Mouse (Mus musculus) urinary bladder, postnatal 14 days (tissue): ENCODE measurements around the gene Siglec1.
"Not testable (repeated sequence)": the region's sequence is repeated elsewhere in the genome, so short reads cannot be mapped to it uniquely, and the experiment has no call there.

Source experiments
- DNase-seq: peaks from one replicate; pipeline ENCODE4 v3.0.0; 2021; ENCODE audit warnings: low spot score

Siglec1 gene

DNA sequence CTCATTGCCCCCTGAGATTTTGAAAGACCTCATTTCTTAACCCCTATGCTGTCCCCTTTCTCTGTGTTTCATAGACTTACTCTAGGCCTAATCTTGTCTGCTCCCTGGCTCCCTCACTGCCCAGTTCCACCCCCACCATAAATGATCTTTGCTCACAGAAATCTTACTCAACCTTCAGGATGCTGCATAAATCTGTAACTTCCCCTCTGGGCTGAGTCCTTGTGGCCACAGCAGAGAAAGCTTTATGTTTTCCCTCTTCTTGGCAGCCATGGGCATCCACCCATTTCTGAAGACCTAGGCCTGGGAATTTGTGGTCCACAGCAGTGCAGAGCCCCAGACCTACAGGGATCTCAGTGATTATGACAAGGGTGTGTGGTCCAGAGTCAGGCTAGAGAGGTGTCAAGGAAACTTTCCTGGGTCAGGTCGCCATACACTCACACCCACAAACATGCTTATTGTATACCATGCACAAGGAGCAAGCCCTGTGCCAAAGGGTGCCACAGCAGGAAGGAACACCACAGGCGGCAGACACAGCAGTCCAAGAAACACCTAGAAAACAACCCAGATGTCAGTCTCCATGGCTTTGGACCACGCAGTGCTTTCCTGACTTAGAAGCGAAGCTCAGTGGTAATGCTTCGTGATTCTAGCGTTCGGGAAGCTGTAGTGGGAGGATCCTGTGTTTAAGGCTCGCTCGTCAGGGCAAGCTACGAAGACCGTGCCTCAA lies at the start of gene Siglec1:
Gene Siglec1, minus strand, starts transcription at position 99 of the 724 bp plus-strand sequence.
- DNase-seq, result no peak

DNA sequence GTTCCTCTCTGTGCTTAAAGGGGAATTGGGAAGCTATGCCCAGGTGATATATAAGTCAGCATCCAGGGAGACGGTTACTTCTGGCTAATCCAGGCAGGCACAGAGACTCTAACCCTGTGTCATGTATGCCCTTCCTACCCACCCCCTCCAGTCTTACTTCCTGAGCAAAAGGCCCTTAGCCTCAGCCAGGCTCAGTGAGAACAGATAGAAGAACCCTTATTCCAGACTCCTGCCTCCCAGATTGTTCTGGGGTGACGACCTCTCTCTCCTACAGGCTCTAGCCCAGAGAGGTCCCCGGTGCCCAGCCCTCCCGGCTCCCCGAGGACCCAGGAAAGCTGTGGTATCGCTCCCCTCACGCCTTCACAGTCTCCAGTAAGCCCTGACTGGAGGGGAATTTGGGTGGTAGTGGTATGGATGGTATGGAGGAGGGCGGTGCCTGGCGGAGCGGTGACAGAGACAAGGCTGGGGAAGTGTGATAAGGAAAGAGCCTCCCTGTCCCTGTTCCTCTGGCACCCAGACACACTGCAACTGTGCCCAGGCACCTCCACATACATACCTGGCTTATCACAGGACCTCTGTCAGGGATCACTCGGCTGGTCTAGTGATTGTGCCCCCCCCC lies 49.1 kb upstream of the Siglec1 start:
- peak; percentile 1 for DNase-seq

DNA sequence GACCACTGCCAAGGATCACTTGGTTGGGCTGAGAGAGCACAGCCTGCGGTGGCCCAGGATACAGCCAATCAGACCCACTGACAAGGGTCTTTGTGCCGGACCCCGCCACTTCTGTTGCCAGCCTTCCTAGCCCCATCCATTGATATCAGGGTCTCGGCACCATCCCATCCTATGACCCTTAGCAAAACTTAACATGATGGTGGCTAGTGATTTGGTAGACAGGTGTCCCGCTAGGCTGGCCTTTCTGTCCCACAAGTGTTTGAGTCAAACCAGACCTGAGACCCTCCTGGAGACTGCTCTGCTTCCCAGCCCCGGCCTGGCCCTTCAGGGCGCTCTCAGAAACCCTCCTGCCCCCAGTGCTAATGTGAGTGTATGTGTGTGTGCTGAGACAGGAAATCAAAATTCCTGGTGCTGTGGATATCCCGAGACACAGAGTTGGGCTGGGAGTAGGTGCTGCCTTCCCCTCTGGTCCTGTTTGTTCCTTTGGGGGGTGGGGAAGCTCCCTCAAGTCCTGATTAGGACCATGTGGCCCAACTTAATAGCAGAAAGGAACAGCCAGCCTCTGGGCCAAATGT lies 48.3 kb upstream of the Siglec1 start:
- peak; percentile 1 for DNase-seq

DNA sequence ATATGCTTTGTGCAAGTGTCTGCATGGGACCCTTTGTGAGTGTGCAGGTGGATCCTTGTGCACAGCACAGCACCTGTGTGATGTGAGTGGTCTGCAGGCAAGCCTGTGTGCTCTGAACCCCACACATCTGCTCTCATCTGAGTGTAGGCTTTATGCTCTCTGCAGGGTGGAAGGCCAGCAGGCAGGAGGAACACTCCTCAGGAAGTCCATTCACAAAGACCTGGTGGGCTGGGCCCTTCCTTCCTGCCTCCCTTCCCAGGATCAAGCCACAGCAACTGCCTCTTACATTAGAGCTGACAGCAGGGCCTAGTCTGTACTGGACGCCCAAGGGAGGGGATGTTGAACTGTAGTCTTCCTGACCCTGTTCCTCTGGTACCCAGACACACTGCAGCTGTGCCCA lies 47.8 kb upstream of the Siglec1 start:
- DNase-seq, result peak; percentile 2

GRCm38 (mm10) chr2:131132930-131133547 lies 46.5 kb upstream of the Siglec1 start, which contains the start of gene Gm11037:
Gene Gm11037, plus strand, starts transcription at chr2:131133497.
- no peak for DNase-seq

DNA sequence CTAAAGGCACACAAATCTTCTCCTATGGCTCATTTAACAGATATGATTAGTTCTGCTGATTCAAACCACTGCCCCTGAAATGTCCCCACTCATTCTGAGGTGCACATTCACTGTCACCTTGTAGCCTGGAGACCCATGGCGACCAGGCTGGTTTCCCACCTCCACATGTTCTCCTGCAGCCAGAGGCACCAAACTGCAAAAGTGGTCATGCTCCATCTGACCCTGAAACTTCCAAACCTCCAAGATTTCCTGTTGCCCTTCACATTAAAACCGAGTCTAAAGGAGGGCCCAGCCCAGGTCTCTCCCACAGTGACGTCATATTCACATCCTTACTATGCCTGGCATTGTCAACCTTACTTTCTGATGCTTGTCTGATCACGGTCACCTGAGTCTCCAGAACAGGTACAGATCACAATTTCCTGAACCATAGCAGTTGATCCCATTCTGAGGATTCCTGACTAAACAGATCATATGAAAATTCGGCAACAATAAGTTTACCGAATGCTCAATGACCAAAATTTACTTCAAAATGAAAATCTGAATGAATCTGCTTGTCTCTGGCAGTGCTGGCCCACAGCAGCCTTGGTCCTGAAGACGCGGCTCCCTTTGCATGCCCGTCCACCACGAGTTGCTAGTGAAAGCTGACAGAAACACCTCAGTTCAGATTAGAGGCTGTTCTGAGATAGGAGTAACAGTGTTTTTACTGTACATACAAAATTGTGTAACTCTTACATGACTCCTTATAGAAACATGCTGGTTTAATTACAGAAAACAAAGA lies 45.7 kb upstream of the Siglec1 start:
- peak; percentile 1 for DNase-seq

DNA sequence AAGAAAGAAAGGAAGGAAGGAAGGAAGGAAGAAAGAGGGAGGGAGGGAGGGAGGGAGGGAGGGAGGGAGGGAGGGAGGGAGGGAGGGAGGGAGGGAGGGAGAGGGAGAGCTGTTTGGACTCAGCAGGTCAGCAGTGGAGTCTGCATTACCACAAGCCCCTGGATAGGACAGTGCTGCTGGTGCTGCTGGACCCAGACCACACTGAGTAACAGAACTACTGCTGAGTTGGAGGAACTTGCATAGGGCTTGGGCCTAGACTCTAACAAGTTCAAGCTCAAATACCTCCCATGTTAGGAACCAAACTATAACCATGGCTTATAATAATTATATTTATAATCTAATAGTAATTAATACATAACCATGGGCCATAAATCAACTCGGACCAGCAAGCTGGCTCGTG lies 44.3 kb upstream of the Siglec1 start:
- peak; percentile 1 for DNase-seq

DNA sequence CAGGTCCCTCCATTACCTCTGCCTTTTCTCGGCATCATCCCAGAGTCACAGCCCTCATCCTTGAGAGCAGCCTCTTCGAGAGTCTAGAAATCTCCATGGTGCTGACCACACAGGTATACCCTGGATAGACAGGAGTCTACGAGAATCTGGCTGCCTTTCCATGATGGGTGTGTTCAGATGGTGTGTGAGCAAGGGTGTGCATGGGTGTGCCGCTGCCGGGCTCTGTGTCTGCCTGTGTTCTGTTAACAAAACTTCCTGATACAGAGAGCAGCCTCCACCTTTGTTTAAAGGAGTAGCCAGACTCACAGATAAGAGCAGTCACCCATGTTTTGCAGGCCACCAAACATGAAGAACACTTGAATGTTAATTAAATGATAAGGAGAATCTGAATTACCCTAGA lies 43.3 kb upstream of the Siglec1 start:
- peak; percentile 8 for DNase-seq

GRCm38 (mm10) chr2:131128636-131129157 lies 42.1 kb upstream of the Siglec1 start:
- peak; percentile 1 for DNase-seq

DNA sequence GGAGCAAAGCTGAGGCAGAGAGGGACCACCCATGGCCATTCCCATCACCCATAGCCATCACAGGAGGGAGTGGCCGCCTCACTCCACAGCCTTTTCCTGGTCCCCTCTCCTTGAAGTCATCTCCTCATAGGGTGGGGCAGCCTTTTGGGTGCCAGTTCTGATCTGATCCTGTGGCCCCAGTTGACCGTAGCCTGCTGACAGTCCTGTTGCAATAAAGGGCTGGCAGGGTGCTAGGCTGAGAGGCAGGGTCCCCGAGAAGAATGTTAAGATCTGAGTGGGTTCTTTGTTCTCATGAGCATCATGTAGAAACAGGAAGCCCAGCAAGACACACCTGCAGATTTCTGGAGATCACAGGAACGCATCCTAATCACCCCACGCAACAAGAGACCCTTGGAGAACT lies 41.6 kb upstream of the Siglec1 start:
- peak; percentile 12 for DNase-seq

- DNase-seq, result peak; percentile 64
Observed at GRCm38 (mm10) chr2:131127161-131127730, 40.7 kb upstream of the Siglec1 start, which contains the start of gene Hspa12b. Gene Hspa12b, plus strand, starts transcription at chr2:131127280.

DNA sequence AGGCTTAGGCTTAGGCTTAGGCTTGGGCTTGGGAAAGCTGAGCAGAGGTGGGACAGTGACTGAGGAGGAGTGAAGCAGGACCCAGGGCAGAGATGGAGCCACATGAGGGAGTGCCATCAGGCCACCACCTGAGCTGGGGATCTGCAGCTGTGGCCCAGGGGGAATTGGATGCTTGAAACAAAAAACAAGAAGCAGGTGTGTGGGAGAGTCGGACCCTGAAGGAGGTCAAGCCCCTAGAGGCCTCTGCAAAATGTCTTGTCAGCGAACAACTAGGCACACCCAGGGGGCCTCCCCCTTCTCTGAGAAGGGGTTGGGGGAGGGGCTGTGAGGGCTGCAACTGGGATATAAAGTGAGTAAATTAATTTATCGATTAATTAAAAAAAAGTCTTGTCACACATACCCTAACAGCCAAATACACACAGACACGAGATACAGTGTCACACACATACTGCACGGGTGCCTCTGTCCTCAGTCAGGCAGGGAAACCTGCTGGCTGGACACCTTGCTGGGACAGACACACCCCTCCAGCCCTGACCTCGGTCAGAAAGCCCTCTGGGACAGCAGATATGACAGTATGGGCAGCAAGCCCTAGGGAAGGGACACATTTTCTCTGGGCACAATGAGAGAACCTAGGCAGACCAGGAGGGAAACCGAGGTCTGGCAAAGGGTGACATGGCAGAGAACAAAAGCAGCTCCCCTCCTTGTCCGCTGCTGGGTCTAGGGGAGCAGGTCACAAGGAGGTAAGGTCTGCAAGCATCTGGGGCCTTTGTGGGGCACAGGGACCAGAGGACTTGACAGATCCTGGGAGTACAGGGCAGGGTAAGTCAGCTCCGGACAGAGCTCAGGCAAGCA lies 39.6 kb upstream of the Siglec1 start:
- peak; percentile 1 for DNase-seq

DNA sequence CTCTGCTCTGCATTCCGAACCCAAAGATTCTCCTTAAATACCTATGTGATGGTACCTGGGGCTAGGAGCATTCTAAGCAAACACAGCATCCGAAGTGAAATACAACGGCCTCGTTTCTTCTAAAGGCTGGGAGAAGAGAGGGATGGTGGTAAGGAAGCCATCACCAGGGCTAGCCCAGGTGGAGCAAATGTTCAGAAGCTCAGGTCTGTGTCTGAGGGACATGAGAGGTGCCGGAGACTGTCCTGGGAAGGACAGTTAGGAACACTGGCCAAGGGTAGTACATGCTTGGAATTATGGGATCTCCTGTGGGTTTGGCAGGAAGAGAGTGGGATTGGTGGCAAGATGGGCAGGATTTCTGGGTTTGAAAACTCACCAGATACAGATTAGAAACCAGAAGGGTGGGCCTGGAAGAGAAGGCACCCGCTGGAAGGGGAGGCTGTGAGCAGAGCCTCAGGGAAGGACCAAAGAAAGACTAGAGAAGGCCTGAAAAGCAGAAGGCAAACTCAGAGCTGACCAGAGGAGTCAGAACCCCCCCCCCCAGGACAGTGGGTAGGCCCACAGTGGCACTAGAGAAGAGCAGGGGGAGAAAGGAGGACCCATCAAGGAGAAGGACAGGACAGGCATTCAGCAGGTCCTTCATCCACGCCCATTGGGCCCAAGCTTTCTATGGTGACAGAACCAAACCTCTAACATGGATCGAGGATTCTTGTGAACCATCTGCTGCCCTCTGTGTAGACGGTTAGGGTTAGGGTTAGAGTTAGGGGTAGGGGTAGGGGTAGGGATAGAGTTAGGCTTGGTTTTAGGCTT lies 38.8 kb upstream of the Siglec1 start:
- DNase-seq, result peak; percentile 1

DNA sequence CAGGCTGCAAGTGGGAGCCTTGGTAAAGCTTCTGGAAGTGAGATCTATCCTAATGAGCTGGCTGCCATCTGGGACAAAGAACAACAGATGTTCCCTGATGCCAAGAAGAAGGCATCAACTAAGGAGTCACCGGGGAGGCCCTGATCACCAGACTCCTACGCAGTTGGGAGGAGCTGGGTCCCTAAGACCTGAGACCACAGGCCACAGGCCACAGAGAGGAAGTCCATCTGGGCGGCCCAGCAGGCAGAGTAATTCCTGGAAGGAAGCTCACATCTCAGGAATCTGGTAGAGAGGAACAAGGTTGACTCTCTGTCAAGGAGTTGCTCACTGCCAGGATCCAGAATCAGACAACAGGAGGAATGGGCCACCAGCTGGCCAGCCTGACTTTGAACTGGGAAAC lies 37.6 kb upstream of the Siglec1 start:
- DNase-seq, result peak; percentile 3

DNA sequence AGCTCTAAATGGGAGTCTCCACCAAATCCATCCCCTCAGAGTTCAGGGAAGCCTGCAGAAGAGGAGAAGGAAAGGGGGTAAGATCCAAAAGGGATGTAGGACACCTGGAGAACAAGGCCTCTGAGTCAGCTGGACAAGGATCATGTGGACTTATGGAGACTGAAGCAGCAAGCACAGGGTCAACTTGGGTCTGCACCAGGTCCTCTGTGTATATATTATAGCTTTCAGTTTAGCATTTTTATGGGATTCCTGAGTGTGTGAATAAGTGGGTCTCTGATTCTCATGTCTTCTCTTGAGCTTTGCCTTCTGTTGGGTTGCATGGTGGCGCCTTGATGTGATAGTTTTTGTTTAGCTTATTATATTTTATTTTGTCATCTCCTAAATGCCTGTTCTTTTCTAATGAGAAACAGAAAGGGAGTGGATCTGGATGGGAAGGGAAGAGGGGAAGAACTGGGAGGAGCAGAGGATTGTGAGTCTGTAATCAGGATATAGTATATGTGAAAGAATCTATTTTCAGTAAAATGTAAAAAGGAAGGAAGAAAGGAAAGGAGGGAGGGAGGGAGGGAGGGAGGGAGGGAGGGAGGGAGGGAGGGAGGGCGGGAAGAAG lies 32.5 kb upstream of the Siglec1 start:
- peak; percentile 36 for DNase-seq

- no peak for DNase-seq
Observed at GRCm38 (mm10) chr2:131105989-131106388, 19.4 kb upstream of the Siglec1 start.

GRCm38 (mm10) chr2:131105061-131105460 lies 18.5 kb upstream of the Siglec1 start:
- not testable (repeated sequence) for DNase-seq

GRCm38 (mm10) chr2:131104021-131104420 lies 17.5 kb upstream of the Siglec1 start:
- peak; percentile 24 for DNase-seq

- DNase-seq, result no peak
Observed at GRCm38 (mm10) chr2:131101530-131101929, 15.0 kb upstream of the Siglec1 start.
